Mouse (Mus musculus): Measurements from ENCODE around the gene Il13ra1.

The Il13ra1 gene

DNA sequence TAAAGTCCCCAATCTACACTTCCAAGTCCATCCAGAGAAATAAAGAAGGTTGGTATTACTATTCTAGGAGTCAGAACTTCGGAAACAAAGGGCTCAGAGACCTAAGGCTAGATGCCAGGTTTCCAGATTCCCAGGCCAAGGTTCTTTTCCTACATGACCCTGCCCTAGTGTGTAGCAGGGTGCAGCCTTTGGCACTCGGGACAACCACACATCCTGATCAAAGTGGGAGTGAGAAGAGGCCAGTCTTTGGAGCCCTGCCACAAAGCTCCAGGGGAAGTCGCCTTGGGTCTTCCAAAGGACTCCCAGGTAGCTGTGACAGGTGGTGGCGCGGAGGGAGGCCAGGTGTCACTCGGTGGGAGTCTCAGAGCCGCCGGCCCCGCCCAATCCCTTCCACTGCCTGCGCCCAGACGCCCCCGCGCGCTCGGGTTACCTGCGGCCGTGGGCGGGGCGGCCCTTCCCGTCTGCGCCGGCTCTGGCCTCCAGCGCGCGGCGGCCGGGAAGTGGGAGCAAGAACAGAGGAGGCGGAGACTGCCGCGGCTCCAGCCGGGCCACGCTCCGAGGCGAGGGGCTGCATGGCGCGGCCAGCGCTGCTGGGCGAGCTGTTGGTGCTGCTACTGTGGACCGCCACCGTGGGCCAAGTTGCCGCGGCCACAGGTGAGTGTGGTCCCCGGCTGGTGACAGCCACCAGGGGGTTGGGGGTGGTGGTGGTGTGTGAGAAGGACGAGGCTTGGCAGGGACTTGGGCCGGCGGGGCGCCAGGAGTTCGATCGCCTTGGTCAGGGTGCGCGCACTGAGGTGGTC, at the start of gene Il13ra1:
TSS of gene Il13ra1 (plus strand) at position 489 of the 800 bp plus-strand sequence.
- DNase-seq, result peak; percentile 24

GRCm38 (mm10) chrX:36073997-36074396, 37.9 kb upstream of the Il13ra1 start:
- no peak for DNase-seq

DNA sequence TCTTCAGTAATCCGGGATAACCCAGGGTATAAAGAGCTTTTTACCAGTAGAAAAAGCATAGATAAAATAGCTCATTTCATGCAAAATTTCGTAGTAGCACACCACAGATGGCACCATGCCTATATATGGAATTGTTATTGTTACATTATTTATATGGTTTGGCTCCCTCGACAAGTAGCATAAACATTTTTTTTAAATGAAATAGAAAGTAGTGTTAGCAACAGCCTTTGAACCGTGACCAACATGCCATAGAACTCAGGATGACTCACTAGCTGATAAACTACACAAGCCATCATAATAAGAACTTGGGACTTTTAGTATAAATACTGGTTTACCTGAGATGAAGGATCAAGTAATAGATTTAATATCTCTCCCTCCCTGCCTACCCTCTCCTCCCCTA, 34.7 kb upstream of the Il13ra1 start:
- DNase-seq, result no peak

- no peak for DNase-seq
Measured at GRCm38 (mm10) chrX:36082917-36083316, 29.0 kb upstream of the Il13ra1 start.

- no peak for DNase-seq
Measured at GRCm38 (mm10) chrX:36088464-36089256, 23.2 kb upstream of the Il13ra1 start.

DNA sequence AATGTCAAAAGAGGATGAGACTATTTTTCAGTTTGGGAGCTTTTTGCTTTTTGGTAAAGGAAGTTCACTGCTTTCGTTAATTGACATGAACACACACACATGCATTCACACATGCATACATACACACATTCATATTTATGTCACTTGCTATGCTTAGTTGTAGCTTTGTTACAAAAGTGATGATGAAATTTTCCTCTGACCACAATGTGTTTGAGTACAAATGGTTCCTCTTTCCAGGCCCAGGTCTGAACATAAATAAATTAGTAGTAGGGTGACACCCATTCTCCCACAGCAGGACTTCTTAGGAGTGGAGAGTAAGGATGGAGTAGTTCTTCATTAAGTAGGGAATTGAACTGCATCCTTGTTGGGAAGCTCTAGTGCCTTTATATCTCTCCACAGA, 11.0 kb upstream of the Il13ra1 start:
- DNase-seq, result no peak

DNA sequence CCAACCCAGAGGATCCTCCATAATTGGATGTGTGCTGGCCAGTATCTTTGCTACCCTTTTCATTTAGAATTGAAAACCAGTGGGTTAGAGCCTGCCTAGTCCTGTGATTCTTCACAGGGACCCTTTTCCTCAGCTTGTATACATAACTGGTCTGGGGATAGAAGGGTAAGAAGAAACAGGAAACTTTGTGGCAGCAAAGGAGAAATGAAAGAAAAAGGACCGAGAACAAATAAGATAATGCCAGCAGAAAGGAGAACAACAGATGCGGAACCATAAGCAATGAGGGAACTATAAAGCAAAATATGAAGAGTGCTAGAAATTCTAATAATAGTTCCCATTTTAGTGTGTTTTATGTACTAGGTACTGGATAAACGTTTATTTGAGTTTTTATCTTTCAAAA, 10.6 kb upstream of the Il13ra1 start:
- DNase-seq, result no peak

- DNase-seq, result no peak
Measured at GRCm38 (mm10) chrX:36108601-36109000, 3.3 kb upstream of the Il13ra1 start.

- no peak for DNase-seq
Measured at GRCm38 (mm10) chrX:36112422-36112750, 476 bp downstream of the Il13ra1 start.

DNA sequence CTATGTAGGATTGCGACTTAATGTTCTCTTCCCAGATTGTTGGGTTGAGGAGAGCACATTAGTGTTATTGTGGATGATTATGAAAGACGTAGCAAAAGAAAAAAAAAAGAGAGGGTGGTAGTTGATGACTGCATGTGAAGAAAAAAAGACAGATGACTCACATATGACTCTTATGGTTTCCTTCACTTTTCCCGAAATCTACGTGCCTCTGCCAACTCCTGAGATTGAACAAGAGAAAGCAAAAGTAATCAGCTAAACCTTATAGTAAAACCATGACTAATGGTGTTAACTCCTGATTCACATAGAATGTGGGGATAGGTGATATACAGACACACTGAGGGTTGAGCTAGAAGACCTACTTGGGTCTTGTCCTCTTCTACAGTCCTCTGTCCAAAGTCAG, 3.3 kb downstream of the Il13ra1 start:
- no peak for DNase-seq

DNA sequence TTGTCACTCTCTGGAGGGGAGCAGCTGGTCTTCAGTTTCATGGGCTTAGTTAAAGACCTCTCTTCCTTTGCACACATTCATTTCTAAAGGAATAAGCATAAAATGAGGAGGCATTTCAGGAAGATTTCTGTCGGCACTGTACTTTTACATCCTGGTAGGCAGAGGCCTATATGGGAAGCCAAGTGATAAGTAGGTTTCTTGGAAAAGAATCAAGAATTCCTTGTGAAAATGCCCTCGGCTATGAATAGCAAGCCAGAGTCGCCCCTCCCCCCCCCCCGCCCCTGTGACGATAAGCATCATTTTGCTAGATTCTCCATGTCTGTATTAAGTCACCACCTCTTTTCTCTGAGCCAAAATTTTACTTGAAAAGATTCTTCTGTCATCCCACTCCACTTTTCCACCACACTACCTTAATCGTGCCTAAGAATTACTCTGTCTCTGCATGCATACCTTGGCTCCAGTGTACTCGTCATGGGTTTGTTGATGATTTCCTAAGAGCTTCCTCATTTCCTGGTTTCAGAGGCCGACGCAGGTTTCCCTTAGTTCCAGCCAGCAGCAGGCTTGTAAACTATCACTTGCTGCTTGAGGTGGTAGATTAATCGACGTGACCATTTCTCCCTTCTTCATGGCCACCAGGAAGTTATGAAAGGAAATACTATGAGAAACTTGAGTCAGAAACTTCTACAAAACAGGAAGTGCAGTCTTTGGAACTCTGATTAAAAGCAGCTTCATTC, 17.3 kb downstream of the Il13ra1 start:
- DNase-seq, result no peak

- DNase-seq, result no peak
Measured at GRCm38 (mm10) chrX:36129771-36130108, 17.8 kb downstream of the Il13ra1 start.

DNA sequence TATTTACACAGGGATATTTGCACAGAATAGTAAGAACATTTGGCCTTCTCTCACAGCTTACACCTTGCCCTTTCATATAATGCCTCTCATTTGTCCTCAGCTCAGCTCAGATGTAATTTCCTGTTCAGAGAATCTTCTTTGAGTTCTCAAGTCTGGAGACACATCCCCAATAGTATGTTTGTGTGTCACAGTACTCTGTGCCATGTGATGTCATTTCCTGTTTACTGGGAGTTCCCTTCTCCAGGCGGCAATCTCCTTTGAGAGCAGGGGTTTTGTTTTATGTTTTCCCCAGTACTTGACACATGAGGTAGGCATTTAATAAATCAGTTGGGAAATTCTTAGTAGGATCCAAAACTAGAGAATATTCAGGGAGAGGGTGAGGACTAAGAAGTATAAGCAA, 24.4 kb downstream of the Il13ra1 start:
- DNase-seq, result no peak

DNA sequence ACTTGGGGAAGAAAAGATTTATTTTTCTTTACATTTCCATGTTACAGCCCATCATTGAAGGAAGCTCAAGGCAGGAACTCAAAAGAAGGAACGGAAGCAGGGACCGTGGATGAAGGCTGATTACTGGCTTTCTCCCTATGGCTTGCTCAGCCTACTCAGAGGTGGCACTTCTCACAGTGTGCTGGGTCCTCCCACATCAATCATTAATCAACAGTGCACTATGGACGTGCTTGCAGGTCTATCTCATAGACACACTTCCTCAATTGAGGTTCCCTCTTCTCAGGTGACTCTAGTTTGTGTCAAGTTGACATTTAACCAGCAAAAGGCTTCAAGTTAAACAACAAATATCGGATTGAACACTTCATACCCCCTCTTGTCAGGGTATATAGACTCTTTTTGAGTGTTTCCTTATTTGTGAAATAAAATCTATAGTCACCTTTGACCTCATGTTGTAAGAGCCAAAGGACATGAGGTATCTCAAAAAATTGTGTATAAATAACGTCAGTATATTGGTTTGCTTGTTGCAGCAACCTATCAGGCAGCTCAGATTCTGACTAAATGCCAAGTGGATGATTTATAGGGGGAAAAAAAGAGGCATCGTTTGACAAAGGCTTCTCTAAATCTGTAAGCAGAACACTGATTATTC, 30.2 kb downstream of the Il13ra1 start:
- DNase-seq, result no peak

DNA sequence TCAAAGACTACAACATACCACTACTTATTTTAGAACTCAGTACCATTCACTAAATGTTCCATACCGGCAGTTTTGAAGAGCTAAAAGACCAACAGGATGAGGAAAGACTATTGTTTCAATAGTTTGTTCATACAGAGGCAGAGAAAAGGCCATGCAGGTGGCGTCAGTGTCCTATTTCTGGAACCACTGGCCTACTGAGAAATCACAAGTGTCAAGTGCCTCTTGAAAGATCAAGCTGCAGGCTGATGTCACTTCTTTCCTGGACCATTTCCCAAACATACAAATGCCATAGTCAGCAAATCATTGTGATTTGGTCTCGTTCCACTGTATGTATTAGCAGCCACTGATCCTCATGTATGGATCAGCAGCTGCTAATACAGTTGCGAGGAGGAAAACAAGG, 34.8 kb downstream of the Il13ra1 start:
- no peak for DNase-seq

- no peak for DNase-seq
Measured at GRCm38 (mm10) chrX:36150100-36150499, 38.2 kb downstream of the Il13ra1 start.

DNA sequence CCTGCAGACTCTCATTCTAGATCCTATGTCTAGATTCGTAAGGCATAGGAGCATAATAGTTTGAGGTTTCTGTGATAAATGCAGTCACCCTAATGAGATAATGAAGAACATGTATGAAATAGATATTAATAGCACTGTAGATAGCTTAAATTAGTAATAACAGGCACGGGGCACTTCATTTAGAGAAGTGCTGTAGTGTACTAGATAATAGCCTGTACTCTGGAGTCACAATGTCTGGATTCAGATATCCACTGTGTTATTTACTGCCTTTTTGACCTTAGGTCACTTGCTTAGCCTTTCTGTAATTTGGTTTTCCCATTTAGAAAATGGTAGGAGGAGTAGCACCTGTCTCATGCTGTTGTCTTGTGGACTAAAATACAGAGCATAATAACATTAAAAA, 44.8 kb downstream of the Il13ra1 start:
- no peak for DNase-seq

GRCm38 (mm10) chrX:36161567-36161966, 49.7 kb downstream of the Il13ra1 start:
- DNase-seq, result no peak

- no peak for DNase-seq
Measured at GRCm38 (mm10) chrX:36183625-36184024, 71.7 kb downstream of the Il13ra1 start.

DNA sequence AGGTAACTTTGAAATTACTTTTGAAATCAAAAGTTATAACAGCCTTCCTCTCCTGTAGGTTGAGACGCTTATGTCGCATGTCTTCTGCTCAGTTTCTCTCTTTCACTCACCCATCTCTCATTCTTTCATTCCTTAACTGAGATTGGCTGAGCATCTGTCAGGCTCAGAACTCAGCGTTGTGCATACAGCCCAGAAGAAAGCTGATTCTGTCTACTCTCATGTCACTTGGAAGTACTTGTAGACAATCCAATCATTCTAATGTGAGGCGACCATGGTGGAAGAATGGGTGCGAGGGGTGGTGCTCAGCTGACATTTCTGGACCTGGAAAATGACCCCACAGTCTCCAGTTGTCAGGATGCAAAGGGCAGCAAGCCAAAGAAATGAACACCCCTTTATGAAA, 74.1 kb downstream of the Il13ra1 start:
- DNase-seq, result no peak

DNA sequence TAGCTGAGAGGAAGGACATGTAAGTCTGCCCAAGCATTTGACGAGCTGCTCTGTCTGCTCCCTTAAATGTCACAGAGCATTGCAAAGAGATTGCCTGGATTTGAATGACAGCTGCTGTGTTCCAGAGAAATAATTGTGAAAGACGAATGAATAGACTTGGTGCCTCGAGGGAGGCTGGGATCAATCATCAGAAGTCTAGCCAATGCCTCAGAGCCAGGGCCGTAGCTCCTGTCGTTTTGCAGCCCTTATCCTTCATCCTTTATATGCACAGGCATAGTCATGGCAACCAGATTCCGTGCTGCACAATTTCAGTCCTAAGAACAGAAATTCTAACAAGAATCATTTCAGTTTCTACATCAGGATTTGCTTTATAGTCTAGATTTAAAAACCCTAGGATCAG, 74.5 kb downstream of the Il13ra1 start:
- DNase-seq, result no peak

DNA sequence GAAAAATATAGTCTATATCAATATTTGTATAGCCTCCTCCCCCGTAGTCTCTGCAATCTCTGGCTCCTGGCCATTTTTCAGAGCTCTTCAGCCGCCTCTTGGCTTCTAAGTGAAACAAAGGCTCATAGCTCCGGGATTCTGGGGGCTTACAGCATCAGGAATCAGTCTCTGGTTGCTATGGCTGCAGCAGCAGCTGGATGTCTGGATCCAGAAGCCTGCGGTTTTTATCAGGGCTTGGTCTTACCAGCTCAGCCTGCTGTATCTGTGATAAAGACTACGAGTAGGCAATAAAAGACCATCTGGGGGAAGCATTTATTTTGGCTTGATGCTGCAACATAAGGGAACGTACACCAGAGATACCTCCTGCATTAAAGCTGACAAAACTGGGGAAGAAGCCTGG, 82.0 kb downstream of the Il13ra1 start:
- DNase-seq, result no peak
